Mouse (Mus musculus) common myeloid progenitor, adult 5-6 weeks (primary cell): ENCODE measurements at regions not wholly inside any gene's neighbourhood (a gene's known extent, or its start where the extent isn't known, plus 50 kb on each side); places are given as distances from the start of the nearest gene placed in this dataset.

Experiments
- ATAC-seq: replicated peaks from 2 replicates; pipeline ENCODE4 v1.8.0; 2016; ENCODE audit warnings: low read depth, mild to moderate bottlenecking, moderate TSS enrichment, inconsistent platforms; ENCODE audit not compliant: poor library complexity, severe bottlenecking

DNA sequence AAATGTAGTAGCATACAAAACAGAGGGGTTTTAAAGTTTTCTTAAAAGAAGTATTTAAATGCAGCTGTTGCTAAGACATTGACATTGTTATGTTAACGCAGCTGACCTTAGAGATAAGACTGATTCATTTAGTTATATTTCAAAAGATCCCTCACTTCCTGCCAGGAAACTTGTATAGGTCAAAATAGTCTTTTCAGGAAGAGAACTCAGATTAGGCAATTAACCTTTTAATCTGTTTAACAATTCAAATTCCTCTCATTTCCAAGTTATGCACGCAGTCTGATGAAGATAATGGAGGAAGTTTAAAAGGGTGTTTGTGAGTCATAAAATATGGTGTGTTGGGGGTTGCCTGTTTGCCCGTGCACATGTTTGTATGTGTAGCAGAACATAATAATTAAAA is 448.5 kb downstream of the Tmtc2 start:
- ATAC-seq, result peak; percentile 52

DNA sequence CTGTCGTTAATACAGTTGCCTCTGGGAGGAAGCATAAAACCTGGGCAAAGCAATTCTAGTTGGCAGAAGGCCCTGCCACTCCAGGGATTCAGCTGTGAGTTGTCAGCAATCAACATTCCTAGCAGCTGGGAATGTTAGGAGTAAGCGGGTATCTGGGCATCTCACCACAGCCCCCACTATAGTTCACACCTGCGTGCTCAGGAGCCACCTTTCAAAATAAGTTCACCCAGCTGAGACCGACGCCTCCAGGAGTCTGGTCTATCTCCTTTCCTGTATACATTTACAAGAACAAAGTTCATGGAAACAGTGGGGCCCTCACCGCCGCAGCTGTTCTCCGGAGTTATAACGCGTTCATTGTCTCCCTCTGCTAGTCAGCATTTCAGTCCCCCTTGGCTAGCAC is 454.0 kb downstream of the Tmtc2 start:
- no peak for ATAC-seq

DNA sequence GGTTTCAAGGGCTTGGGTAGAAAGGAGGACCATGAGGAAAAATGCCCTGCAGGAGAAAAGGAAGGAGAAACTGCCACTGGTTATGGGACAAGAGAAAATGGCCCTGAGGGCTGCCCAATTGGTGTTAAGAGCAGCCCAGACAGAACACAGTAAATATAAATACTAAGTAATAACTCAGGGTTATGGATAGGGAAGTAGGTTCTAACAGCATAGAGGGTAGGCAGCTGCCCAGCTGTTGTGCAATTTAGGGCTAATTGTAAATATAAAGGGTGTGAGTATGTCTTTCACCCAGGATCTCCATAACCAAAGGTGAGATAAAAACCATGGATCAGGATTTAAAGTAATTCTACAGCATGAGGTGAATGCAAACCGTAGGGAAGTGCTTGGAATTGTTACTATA is 458.1 kb downstream of the Tmtc2 start:
- peak; percentile 37; the same call in 1 of the 2 replicates for ATAC-seq

DNA sequence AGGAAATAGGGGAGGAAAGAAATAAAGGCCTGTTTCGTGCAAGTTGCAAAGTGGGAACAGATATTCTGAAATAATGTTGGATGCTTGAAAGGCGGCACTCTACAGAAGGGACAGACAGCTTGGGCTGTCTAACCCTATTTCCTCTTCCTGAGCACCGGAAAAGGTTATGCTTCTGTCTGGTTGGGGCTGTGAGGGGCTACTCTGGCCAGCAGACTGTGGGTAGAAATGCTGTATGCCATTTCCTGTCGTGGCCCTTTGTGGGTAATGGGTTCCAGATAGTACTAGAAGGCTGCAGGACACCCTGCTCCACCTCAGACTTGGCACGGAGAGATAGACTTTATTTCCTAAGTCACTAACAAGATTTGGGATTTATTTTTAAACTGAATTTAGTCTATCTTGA is 459.3 kb downstream of the Tmtc2 start:
- ATAC-seq, result peak; percentile 84

DNA sequence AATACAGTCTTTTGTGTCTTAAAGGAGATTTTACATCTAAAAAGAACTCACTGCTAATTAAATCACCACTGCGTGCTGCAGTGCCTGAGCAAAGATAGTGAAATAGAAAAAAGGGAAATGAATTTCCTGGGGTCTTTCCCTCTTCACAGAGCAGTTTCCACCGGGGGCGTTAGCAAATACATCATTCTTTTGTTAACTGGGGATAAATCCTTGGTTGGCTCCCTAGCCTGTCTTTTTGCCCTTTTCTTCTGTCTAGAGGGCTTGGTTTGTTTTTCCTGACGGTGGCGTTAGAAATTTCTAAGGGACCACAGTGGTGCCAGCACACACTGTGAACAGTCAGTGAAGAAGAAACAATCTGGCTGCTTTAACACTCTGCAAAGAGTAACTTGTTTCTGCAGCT is 464.0 kb downstream of the Tmtc2 start:
- no peak for ATAC-seq

DNA sequence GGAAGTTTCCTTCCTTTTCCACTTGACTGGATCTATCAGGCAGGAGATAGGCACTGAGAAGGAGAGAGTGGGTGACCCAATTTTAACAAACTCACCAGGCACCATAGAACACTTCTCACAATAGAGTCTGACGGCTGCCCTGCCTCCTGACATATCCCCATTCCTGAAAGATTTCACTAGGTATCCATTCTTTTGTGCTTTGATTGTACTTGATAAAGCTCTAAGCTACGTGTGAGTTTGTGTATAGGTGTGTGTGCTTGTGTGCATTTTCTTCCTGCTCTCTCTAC is 477.3 kb downstream of the Tmtc2 start:
- ATAC-seq, result no peak

DNA sequence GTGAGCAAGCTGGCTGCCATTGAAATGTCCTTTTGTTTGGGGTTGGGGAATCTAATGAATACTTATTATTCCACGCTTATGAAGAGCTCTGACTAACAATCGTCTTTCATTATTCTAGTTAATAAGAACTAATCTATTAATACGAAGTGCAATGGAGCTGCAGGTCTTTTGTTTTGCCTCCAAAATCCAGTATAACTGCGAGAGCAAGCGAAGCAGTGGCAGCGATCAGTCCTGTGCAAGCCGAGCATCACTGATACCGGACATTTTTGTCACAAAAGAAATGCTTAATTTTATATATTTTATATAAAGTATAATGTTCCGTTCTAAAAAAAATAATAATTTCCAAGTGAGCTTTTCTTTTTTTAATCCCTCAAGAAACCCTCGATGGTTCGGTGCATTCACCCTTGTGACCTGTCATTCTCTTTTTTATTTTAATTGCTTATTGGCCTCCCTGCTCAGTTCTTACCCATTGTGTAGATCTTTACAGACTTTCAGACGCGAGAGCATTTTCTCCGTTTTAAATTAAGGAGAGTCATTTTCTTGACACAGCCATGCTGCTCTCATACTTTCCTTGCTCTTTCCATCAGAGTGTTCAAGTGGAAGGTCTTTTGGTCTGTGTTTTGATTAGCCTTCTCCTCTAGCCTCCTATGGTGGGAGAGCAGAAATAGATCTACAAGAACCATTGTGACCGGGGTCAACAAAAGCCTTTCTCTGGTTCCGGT is 477.8 kb downstream of the Tmtc2 start:
- ATAC-seq, result no peak

DNA sequence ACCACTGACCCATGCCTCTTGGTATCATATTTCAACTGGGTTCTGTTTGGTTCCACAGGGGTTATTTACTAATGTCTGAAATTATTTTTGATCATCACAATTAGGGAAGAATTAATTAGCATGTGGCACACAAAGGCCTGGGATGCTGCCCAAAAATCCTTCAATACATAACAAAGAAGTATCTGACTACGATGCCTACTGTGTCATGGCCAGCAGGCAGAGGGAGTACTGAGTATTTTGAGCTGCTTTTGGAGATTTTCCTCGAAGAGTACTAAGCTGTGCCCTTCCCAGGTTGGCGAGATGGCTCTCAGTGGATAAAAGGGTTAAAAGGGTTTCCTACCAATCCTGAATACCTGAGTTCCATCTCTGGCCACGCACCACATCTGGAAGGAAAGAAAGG is 478.5 kb downstream of the Tmtc2 start:
- no peak for ATAC-seq

DNA sequence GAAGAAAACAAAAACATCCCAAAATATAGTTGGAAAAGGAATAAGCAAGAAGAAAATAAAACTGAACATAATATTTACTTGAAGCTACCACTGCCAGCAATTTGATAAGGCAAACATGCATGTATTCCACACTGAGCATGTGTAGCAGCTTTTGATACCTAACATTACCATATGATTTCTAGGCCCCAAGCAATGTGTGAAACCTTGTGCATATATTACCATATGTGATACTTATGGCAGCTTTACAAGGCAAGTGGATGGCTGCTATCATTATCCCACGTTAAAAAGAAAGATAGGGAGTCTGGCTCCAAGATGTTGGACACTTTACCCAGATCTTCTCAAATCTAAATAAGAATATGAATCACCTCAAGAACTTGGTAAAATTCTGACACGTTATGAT is 497.4 kb downstream of the Tmtc2 start:
- no peak for ATAC-seq

DNA sequence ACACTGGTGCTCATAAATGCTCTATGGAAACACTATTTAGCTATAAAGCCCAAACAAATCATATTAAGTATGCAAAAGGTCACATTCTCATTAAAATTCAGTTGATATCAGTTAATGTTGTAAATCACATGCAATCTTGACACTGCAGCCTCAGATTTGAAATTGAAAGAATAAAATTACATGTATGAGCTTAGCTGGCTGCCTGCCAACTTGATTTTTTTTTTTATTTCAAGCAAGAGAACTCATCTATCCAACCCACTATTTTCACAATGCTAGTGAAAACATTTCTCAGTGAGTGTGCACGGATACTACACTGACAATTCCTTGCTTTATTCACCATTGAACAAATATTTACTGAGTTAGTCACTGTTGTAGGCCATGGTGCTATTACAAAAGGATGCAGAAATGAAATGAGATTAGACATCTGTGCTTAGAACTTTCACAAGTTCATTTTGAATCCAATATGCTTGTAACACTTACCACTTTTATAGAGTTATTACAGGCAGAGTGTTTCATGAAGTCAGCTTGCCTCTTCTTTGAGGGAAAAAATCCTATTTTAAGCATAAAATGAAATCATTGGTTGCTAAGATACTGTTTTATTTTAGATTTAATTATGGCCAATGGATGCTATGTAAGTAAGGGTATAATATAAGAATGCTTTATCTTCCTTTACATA is 539.4 kb downstream of the Tmtc2 start:
- no peak for ATAC-seq

DNA sequence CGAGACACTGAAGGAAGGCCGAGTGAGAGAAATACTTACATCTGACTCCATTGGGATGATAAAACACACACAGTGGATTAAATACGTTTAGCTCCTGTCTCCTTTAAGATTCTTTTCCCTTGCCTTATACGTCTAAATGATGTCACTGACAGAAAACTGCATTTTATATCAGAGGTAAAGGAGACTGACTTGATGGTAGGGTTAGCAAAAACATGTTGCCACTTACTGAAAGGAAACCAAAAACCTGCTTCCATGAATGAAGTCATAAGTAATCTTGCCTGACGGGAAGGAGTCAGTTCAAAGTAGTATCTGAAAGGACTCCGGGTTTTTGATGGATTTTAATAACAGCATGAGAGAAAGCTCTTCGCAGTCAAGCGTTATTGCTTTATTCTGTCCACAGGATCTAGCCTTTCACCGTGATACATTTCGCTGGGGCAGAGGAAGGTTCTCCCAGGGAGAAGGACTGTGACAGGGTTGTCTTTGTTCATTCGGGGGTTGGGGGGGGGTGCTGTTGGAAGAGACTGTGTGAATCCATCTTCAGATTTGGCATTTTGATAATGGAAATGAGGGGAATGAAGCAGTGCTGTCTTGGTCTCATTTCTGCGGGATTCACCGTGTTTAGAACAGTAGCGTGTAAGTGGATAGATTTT is 553.7 kb downstream of the Tmtc2 start:
- no peak for ATAC-seq

DNA sequence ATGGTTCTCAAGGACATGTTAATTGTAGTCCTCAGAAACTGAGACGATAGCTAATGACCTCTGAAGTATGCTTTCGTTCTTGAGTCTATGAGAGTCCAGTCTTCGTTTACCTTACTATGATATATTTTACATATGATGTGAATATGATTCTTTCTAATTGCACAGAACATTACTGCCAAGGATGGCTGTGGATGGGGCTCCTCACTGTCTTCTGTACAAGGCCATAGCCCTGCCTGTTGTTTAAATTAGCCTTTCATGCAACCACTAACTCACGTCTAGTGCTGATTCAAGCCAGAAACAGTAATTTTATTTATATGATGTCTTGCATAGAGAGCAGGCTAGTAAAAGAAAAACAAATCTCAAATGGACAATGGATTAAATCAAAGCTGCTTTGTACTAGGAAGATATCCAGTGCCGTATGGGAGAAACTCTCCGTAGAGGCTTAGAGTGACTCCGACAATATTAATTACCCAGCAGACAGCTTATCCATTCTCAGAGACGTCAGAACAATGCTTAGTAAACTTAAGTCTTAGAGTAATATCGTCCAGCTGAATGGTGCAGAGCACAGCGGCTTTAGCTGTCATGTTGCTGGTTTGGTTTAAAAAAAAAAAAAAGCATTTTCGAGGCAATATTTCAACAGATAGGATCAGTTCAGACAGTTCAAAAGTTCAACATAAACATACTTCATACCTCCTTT is 554.3 kb downstream of the Tmtc2 start:
- ATAC-seq, result no peak
